26 mouse cellular contexts compared by ENCODE assay signal in the genomic region with DNA sequence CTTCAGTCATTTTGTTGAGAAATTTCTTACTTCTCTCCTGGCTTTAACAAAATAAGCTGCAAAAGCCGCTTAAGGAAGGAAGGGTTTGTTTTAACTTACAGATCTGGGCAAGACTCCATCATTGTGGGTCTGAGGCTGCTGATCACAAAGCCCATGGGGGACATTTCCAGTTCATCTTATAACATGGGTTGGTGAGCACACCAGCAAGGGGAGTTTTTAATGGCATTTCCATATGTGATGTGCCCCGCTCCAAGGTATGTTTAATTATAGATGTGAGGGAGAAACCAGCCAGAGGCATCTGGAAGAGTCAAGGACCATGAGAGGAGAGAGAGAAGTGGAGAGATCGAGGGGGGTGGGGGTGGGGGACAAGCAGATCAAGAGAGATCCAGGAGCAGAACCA. TPM values are rescaled to one million over a fixed set of nuclear protein-coding genes. Genes with fewer than 3 reads are reported as not detected.
DNase-seq lines count a peak whose midpoint lies in the region; ATAC-seq lines count a peak whose summit lies in the region.
"Had no signal": no experiment of that assay in that cellular context is flagged by ENCODE, and none has a peak within 500 bp of the region (broad histone marks: within the 10 kb centered on the region; RNA-seq: fewer than 3 reads in every experiment).

No protein-coding gene starts in this region.

- H3K9me3 ChIP-seq in embryonic facial prominence, embryonic 14.5 days (ENCODE audit: control insufficient read depth, low read length) = no peaks in the 10 kb centered on the region
- no peaks in the 10 kb centered on the region for H3K9me3 ChIP-seq in embryonic facial prominence, embryonic 10.5 days
- H3K9me3 ChIP-seq in midbrain, embryonic 13.5 days = no peaks in the 10 kb centered on the region
- no peaks in the 10 kb centered on the region for H3K9me3 ChIP-seq in midbrain, embryonic 16.5 days (replicated peaks; ENCODE audit: control insufficient read depth, low read length, poor library complexity, severe bottlenecking)
- no peaks in the 10 kb centered on the region for H3K9me3 ChIP-seq in hindbrain, embryonic 14.5 days (ENCODE audit: control insufficient read depth, low read length)
- H3K9me3 ChIP-seq in neural tube, embryonic 15.5 days (replicated peaks) = no peaks in the 10 kb centered on the region
- H3K9me3 ChIP-seq: heart, embryonic 12.5 days had no signal

- no peak overlapping the region; the same call in 1 of the 2 replicates for H3K27ac ChIP-seq in embryonic facial prominence, embryonic 14.5 days (replicated peaks; ENCODE audit: low read depth, low read length)
- H3K27ac ChIP-seq in embryonic facial prominence, embryonic 10.5 days (replicated peaks) = no peak overlapping the region
- peak overlapping the region; percentile 30; the same call in 1 of the 2 replicates for H3K27ac ChIP-seq in midbrain, embryonic 13.5 days
- no peak overlapping the region for H3K27ac ChIP-seq in midbrain, embryonic 16.5 days (ENCODE audit: low read length)
- H3K27ac ChIP-seq in hindbrain, embryonic 14.5 days = peak overlapping the region; percentile 73
- peak overlapping the region; percentile 76 for H3K27ac ChIP-seq in neural tube, embryonic 15.5 days (replicated peaks)
- H3K27ac ChIP-seq: macrophage had no signal

- H3K36me3 ChIP-seq in embryonic facial prominence, embryonic 14.5 days (ENCODE audit: control insufficient read depth, insufficient read depth, low read length) = no peaks in the 10 kb centered on the region
- no peaks in the 10 kb centered on the region for H3K36me3 ChIP-seq in embryonic facial prominence, embryonic 10.5 days (replicated peaks)
- H3K36me3 ChIP-seq in midbrain, embryonic 13.5 days = no peaks in the 10 kb centered on the region
- H3K36me3 ChIP-seq in midbrain, embryonic 16.5 days (ENCODE audit: control insufficient read depth, insufficient read depth, low read length) = no peaks in the 10 kb centered on the region
- no peaks in the 10 kb centered on the region for H3K36me3 ChIP-seq in hindbrain, embryonic 14.5 days (replicated peaks; ENCODE audit: control insufficient read depth, insufficient read depth)
- H3K36me3 ChIP-seq in neural tube, embryonic 15.5 days = no peaks in the 10 kb centered on the region
- H3K36me3 ChIP-seq: heart, embryonic 12.5 days had no signal

- no peaks in the 10 kb centered on the region for H3K27me3 ChIP-seq in embryonic facial prominence, embryonic 14.5 days (replicated peaks; ENCODE audit: control insufficient read depth, insufficient read depth, low read length)
- no peaks in the 10 kb centered on the region for H3K27me3 ChIP-seq in embryonic facial prominence, embryonic 10.5 days (replicated peaks; ENCODE audit: low read depth, poor library complexity, severe bottlenecking)
- H3K27me3 ChIP-seq in midbrain, embryonic 13.5 days = no peaks in the 10 kb centered on the region
- H3K27me3 ChIP-seq in midbrain, embryonic 16.5 days (ENCODE audit: control insufficient read depth, insufficient read depth, low read depth, low read length) = no peaks in the 10 kb centered on the region
- H3K27me3 ChIP-seq in hindbrain, embryonic 14.5 days (ENCODE audit: control insufficient read depth, insufficient read depth, low read length) = no peaks in the 10 kb centered on the region
- H3K27me3 ChIP-seq in neural tube, embryonic 15.5 days (replicated peaks) = no peaks in the 10 kb centered on the region
- H3K27me3 ChIP-seq: heart, embryonic 12.5 days had no signal

- no peak overlapping the region for H3K4me3 ChIP-seq in embryonic facial prominence, embryonic 14.5 days (ENCODE audit: low read depth, low read length)
- no peak overlapping the region for H3K4me3 ChIP-seq in embryonic facial prominence, embryonic 10.5 days
- no peak overlapping the region for H3K4me3 ChIP-seq in midbrain, embryonic 13.5 days (replicated peaks)
- no peak overlapping the region for H3K4me3 ChIP-seq in midbrain, embryonic 16.5 days (ENCODE audit: low read depth, low read length)
- no peak overlapping the region for H3K4me3 ChIP-seq in hindbrain, embryonic 14.5 days (replicated peaks; ENCODE audit: low read length)
- no peak overlapping the region for H3K4me3 ChIP-seq in neural tube, embryonic 15.5 days (replicated peaks)
- H3K4me3 ChIP-seq: heart, embryonic 12.5 days had no signal

- peak; percentile 30 for DNase-seq in embryonic facial prominence, embryonic 14.5 days (ENCODE audit: low spot score)
- DNase-seq in embryonic facial prominence, embryonic 10.5 days (ENCODE audit: low spot score) = no peak
- no peak for DNase-seq in hindbrain, embryonic 14.5 days (ENCODE audit: low spot score)
- no peak for DNase-seq in urinary bladder, postnatal 14 days (ENCODE audit: low spot score)
- DNase-seq in adrenal gland, adult (ENCODE audit: inconsistent age in 2 of 2, low spot score in 1 of 2) = no peak
- DNase-seq: adrenal gland, postnatal 10 days; cerebellum, adult 9-10 months; forebrain, postnatal 0 days; heart, adult 11 months; kidney, adult 11 months; liver, postnatal 0 days had no signal

- no peak overlapping the region for H3K4me2 ChIP-seq in embryonic facial prominence, embryonic 14.5 days (ENCODE audit: low read depth, low read length)
- H3K4me2 ChIP-seq in midbrain, embryonic 13.5 days (replicated peaks) = no peak overlapping the region
- H3K4me2 ChIP-seq in midbrain, embryonic 16.5 days (ENCODE audit: low read length) = no peak overlapping the region
- no peak overlapping the region for H3K4me2 ChIP-seq in hindbrain, embryonic 14.5 days (replicated peaks)
- H3K4me2 ChIP-seq in neural tube, embryonic 15.5 days = no peak overlapping the region
- H3K4me2 ChIP-seq: heart, embryonic 12.5 days; liver, embryonic 11.5 days had no signal

- ATAC-seq in embryonic facial prominence, embryonic 14.5 days (ENCODE audit: low read depth) = peak; percentile 33; the same call in 1 of the 2 replicates
- no peak for ATAC-seq in midbrain, embryonic 13.5 days
- no peak for ATAC-seq in midbrain, embryonic 16.5 days
- ATAC-seq in hindbrain, embryonic 14.5 days (ENCODE audit: low FRiP score) = no peak
- peak; percentile 21; the same call in 1 of the 2 replicates for ATAC-seq in neural tube, embryonic 15.5 days (ENCODE audit: low FRiP score)
- ATAC-seq: activated CD4-positive, CD25-positive, alpha-beta regulatory T cell, adult 4 months; forebrain, postnatal 0 days; liver, postnatal 0 days; lung, postnatal 0 days had no signal

- whole genome bisulfite sequencing in embryonic facial prominence, embryonic 14.5 days = 51% methylated on average over 3 of the region's 3 CpGs
- 78% methylated on average over 3 of the region's 3 CpGs for WGBS in embryonic facial prominence, embryonic 10.5 days
- WGBS in midbrain, embryonic 13.5 days = 69% methylated on average over 3 of the region's 3 CpGs
- 82% methylated on average over 3 of the region's 3 CpGs for WGBS in midbrain, embryonic 16.5 days
- 59% methylated on average over 3 of the region's 3 CpGs for WGBS in hindbrain, embryonic 14.5 days
- 34% methylated on average over 3 of the region's 3 CpGs for WGBS in neural tube, embryonic 15.5 days

- no peak overlapping the region for H3K9ac ChIP-seq in embryonic facial prominence, embryonic 14.5 days (ENCODE audit: low read depth, low read length)
- no peak overlapping the region for H3K9ac ChIP-seq in midbrain, embryonic 13.5 days (replicated peaks)
- no peak overlapping the region for H3K9ac ChIP-seq in midbrain, embryonic 16.5 days (ENCODE audit: low read depth, low read length)
- H3K9ac ChIP-seq in hindbrain, embryonic 14.5 days = no peak overlapping the region
- no peak overlapping the region for H3K9ac ChIP-seq in neural tube, embryonic 15.5 days (replicated peaks)
- H3K9ac ChIP-seq: forebrain, postnatal 0 days; heart, embryonic 12.5 days; liver, postnatal 0 days had no signal

- H3K4me1 ChIP-seq in embryonic facial prominence, embryonic 14.5 days (ENCODE audit: control insufficient read depth, insufficient read depth, low read length) = no peaks in the 10 kb centered on the region
- peaks cover 17% of the 10 kb centered on the region for H3K4me1 ChIP-seq in embryonic facial prominence, embryonic 10.5 days
- H3K4me1 ChIP-seq in midbrain, embryonic 13.5 days (replicated peaks) = peaks cover 3% of the 10 kb centered on the region; the same call in 1 of the 2 replicates
- H3K4me1 ChIP-seq in midbrain, embryonic 16.5 days (ENCODE audit: control insufficient read depth, insufficient read depth, low read length) = no peaks in the 10 kb centered on the region
- no peaks in the 10 kb centered on the region for H3K4me1 ChIP-seq in hindbrain, embryonic 14.5 days (replicated peaks; ENCODE audit: control insufficient read depth, insufficient read depth, low read length)
- H3K4me1 ChIP-seq in neural tube, embryonic 15.5 days = peaks cover 26% of the 10 kb centered on the region

RNA-seq across cellular contexts. Expression of a gene that starts 5.7 kb away (rescaled TPM):
- polyA plus RNA-seq in embryonic facial prominence, embryonic 14.5 days (2014; fragmentation: Nextera tagmentation; extraction: Ambion mirVana) = not detected in 2 replicates
- polyA plus RNA-seq in embryonic facial prominence, embryonic 10.5 days (2016; fragmentation: Nextera tagmentation; extraction: Ambion mirVana) = not detected in 2 replicates
- not detected in 2 replicates for polyA plus RNA-seq in midbrain, embryonic 13.5 days (2015; fragmentation: Nextera tagmentation; extraction: Ambion mirVana)
- polyA plus RNA-seq in midbrain, embryonic 16.5 days (2015; fragmentation: Nextera tagmentation; extraction: Ambion mirVana) = not detected in 2 replicates
- not detected in 2 replicates for polyA plus RNA-seq in hindbrain, embryonic 14.5 days (2014; fragmentation: Nextera tagmentation; extraction: Ambion mirVana)
- not detected in 2 replicates for polyA plus RNA-seq in neural tube, embryonic 15.5 days (2015; fragmentation: Nextera tagmentation; extraction: Ambion mirVana)
- polyA plus RNA-seq: activated CD4-positive, CD25-positive, alpha-beta regulatory T cell, adult 4 months; brain, embryonic 14.5 days; forebrain, postnatal 0 days; heart, embryonic 12.5 days; kidney, embryonic 16.5 days; large intestine, adult 2 months; limb, embryonic 11.5 days; liver, embryonic 11.5 days; liver, postnatal 0 days; lung, postnatal 0 days; macrophage; stomach, embryonic 16.5 days; thymus, postnatal 0 days; urinary bladder, adult 2 months had no signal

RNA-seq across cellular contexts. Expression of a gene that starts 12.8 kb away (rescaled TPM):
- 45.6 and 47.1 TPM in 2 replicates for polyA plus RNA-seq in embryonic facial prominence, embryonic 14.5 days (2014; fragmentation: Nextera tagmentation; extraction: Ambion mirVana)
- polyA plus RNA-seq in embryonic facial prominence, embryonic 10.5 days (2016; fragmentation: Nextera tagmentation; extraction: Ambion mirVana) = 64.6 and 66.1 TPM in 2 replicates
- polyA plus RNA-seq in midbrain, embryonic 13.5 days (2015; fragmentation: Nextera tagmentation; extraction: Ambion mirVana) = 38.9 and 40.9 TPM in 2 replicates
- 39.4 and 39.7 TPM in 2 replicates for polyA plus RNA-seq in midbrain, embryonic 16.5 days (2015; fragmentation: Nextera tagmentation; extraction: Ambion mirVana)
- 48.4 and 49.4 TPM in 2 replicates for polyA plus RNA-seq in hindbrain, embryonic 14.5 days (2014; fragmentation: Nextera tagmentation; extraction: Ambion mirVana)
- polyA plus RNA-seq in neural tube, embryonic 15.5 days (2015; fragmentation: Nextera tagmentation; extraction: Ambion mirVana) = 37.8 and 41.2 TPM in 2 replicates

RNA-seq across cellular contexts. Expression of a gene that starts 15.2 kb away (rescaled TPM):
- 3.3 and 3.5 TPM in 2 replicates for polyA plus RNA-seq in embryonic facial prominence, embryonic 14.5 days (2014; fragmentation: Nextera tagmentation; extraction: Ambion mirVana)
- polyA plus RNA-seq in embryonic facial prominence, embryonic 10.5 days (2016; fragmentation: Nextera tagmentation; extraction: Ambion mirVana) = 0.75 and 0.86 TPM in 2 replicates
- 2.0 and 3.7 TPM in 2 replicates for polyA plus RNA-seq in midbrain, embryonic 13.5 days (2015; fragmentation: Nextera tagmentation; extraction: Ambion mirVana)
- 1.2 and 2.3 TPM in 2 replicates for polyA plus RNA-seq in midbrain, embryonic 16.5 days (2015; fragmentation: Nextera tagmentation; extraction: Ambion mirVana)
- polyA plus RNA-seq in hindbrain, embryonic 14.5 days (2014; fragmentation: Nextera tagmentation; extraction: Ambion mirVana) = 2.9 and 3.6 TPM in 2 replicates
- 2.1 and 9.5 TPM in 2 replicates for polyA plus RNA-seq in neural tube, embryonic 15.5 days (2015; fragmentation: Nextera tagmentation; extraction: Ambion mirVana)
- polyA plus RNA-seq: activated CD4-positive, CD25-positive, alpha-beta regulatory T cell, adult 4 months had no signal

Comparison
In these comparisons a context has a peak if more than half of its experiments do, and no peak if none do; other contexts are left out.
1. H3K27ac ChIP-seq: peak in midbrain, embryonic 13.5 days (single experiment), hindbrain, embryonic 14.5 days (single experiment) and neural tube, embryonic 15.5 days (single experiment); none in embryonic facial prominence, embryonic 14.5 days (single experiment), embryonic facial prominence, embryonic 10.5 days (single experiment) and midbrain, embryonic 16.5 days (single experiment).
2. ATAC-seq: peak in embryonic facial prominence, embryonic 14.5 days (single experiment) and neural tube, embryonic 15.5 days (single experiment); none in midbrain, embryonic 13.5 days (single experiment), midbrain, embryonic 16.5 days (single experiment) and hindbrain, embryonic 14.5 days (single experiment).